Mouse (Mus musculus): ENCODE data around the gene Ubl7.

The Ubl7 gene

DNA sequence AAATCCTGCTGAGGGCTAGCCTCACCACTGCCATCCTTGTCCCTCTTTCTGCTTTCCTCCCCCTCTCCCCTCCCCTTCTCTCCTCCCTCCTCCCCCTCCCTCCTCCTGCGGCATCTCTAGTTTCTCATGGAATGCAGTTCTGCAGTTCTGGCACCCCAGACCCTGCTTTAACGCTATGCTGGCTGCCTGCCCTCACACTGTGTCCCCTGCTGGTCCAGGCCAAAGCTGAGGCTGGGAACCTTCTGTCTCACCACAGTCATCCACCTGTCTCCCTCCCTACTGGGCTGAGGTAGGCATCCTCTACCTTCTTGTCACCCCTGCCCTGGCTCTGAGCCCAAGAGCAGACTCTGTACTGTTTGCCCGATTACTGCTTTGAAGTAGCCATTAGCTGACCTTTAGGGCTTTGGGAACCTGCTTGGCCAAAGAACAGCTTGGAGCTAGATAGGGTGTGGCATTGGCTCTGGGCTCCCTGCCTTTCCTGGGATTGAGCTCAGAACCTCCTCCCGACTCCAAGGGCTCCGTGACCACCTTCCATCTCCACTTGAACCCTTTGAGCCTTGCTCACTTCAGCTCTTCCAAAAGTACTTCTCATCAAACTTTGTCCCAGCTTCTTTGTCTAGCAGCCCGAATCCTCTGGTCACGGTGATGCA, 36.7 kb downstream of the Ubl7 start:
- in situ Hi-C loops (cut with MboI, MseI), result no loop called here

DNA sequence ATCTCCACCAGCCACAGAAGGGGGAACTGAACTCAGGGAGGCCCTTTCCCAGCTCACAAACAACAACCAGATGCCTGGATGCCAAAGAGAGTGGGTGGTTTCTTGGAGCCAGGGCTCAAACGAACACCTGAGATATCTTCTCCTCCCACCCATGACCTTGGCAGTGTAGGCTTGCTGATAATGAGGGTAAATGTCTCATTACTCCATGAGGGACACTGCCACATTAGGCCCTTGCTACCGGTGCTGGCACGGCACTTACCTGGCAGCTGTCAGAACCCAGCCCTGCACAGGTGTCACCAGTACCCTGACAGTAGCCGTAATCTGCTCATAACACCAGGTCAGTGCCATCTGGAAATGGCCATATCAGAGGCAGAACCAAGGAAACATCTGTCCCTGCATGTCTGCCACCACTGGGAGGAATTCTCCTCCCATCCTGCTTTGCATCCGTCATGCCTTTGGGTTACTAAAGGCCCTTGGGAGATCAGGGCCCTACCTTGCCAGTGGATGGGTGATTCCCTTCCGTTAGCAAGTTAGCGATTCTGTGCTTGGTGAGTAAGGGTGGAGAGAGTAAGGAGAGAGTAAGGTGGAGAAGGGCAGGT, 37.7 kb downstream of the Ubl7 start:
- in situ Hi-C loops (cut with MboI, MseI), result no loop called here

DNA sequence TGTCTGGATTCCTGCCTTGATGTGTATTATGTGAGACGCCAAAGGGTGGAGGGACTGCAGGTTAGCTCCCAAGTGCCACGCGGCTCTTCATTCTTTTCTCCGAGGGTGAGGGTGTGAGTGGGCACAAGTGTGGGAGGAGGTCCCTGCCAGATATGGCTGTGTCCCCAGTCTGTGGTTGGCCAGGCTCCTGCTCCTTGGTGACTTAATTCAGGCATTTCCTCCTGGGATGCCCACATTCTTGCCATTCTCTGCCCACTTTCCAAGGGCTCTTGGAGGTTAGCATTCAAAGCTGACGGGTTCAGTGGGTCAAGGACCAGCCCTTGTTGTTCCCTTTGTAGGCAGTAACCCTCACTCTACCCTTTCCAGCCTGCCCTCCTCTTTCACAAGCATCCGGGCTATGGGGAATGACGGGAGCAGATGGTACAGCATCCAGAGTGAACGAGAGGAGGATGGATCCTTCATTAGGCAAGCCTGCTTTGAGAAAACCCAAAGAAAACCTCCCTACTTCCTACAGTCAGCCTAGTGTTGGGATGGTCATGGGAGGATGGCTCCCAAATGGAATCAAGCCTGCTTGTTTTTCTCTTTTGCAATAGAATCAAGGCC, 38.4 kb downstream of the Ubl7 start:
- in situ Hi-C loops (cut with MboI, MseI), result no loop called here

- in situ Hi-C loops (cut with MboI, MseI), result no loop called here
These were observed 39.1 kb downstream of the Ubl7 start for GRCm38 (mm10) chr9:57949879-57950278.

DNA sequence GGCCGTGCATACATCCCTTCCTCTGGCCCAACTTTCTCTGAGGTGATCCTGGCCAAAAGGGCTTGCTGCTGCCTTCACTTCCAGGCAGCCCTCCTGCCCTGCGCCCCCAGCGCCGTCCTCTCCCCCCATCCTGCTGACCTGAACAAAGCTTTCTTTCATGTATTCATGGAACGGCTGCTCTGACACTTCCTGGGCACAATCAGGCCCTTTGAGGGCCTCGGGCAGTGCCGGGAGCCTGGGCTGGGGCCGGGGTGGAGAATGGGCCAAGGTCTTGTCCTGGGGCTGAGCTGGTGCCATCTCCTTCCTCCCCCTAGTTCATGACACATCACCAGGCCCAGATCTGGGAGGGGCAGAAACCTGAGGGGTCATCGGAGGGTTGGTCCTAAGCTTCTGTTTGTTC, 39.7 kb downstream of the Ubl7 start:
- in situ Hi-C loops (cut with MboI, MseI), result no loop called here

DNA sequence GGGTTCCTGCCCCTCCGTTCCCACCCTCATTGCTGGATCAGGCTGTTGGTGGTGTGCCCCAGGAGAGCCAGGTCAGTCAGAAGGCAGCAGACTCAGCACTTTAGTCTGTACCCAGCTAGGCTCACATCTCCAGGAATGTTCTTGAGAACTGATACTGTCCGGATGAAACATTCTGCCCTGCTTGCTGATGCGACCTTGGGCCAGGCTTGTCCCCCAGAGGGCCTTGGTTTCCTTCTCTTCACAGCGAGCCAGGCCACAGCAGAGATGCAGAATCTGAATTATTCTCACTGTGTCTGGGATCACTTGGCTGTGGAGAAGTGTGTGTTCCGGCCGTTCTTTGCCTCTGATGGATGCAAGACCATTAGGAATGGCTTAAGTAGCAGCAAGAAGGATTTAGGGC, 41.2 kb downstream of the Ubl7 start:
- in situ Hi-C loops (cut with MboI, MseI), result no loop called here

DNA sequence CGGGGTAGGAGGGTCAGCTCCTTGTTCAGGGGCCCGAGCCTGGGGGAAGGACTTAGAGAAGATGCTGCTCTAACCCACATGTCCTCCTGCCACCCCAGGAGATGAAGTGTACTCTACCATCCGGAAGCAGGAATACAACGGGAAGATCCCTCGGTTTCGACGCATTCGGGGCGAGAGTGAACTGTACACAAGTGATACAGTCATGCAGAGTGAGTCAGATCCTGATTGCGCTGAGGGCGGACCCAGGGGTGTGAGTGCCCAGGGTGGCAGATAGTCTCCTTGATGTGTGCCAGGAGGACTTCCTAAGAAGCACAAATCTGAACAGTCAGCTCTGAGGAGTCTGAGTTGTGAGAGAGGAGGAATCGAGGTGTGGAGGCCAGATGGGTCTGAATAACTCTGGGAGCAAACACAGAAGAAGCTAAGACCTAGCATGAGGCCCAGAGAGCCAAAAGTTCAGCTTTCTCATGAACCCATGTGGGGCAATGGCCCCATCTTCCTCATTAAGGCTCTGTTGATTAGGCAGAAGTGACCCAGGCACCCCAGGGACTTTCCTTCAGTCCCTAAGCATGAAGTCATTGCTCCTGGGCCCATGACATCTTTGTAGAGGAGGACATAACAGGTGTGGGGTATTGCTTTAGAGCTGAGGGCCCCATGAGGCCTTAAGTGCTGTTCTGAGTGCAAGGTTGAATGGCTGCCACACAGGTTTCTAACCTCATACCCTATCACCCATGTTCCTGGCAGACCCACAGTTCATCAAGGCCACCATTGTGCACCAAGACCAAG, 44.4 kb downstream of the Ubl7 start:
- in situ Hi-C loops (cut with MboI, MseI), result no loop called here

DNA sequence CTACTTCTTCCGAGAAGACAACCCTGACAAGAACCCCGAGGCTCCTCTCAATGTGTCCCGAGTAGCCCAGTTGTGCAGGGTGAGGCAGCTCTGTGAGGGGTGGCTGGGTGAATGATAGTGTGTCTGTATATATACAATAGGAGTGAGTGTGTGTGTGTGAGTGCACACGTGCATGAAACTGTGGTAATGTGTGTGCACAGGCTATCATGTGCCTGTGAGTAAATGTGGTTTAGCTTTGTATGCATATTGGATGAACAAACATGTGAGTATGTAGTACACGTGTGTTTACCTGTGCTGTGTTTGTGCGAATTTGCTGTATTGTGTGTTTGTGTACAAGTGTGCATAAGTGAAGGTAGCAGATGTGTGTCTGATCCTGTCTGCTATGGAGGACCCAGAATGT, 45.0 kb downstream of the Ubl7 start:
- in situ Hi-C loops (cut with MboI, MseI), result no loop called here

DNA sequence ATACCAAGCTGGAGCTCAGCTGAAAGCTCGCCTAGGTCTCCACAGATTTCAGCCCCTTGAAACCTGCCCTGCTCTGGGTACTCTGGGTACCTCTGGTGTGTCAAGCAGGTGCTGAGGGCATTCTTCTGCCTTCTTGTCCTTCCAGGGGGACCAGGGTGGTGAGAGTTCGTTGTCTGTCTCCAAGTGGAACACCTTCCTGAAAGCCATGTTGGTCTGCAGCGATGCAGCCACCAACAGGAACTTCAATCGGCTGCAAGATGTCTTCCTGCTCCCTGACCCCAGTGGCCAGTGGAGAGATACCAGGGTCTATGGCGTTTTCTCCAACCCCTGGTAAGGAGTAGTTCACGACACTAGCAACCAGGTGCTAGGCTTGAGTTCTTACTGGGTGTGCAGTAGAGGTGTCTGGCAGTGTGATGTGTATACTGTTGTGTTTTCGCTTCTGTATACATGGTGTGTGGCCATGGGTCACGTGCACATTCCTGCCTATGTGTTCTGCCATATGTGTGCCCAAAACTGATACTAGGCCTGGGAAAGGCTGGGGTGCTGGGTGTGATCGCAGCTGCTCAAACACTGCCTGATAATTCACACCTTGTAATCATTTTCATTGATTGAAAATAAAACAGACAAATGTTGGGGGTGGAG, 45.5 kb downstream of the Ubl7 start:
- in situ Hi-C loops (cut with MboI, MseI), result no loop called here

DNA sequence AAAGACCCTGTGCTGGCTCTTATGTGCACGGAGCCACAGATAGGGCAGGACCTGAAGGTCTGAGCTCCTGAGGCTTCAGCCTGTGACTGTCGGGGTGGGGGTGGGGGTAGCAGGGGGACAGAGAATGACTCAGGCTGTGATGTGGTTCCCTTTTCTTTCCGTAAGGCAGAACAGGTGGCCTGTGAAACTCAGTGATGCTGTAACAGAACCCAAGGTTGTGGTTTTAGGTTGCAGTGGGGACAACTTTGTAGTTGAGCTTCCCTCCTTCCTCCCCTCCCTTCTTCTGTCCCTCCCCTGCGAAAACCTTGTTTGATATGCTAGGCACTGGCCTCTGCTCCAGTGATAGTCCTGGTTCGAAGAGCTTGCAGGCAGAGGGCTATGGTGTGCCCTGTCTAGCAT, 46.1 kb downstream of the Ubl7 start:
- in situ Hi-C loops (cut with MboI, MseI), result no loop called here

DNA sequence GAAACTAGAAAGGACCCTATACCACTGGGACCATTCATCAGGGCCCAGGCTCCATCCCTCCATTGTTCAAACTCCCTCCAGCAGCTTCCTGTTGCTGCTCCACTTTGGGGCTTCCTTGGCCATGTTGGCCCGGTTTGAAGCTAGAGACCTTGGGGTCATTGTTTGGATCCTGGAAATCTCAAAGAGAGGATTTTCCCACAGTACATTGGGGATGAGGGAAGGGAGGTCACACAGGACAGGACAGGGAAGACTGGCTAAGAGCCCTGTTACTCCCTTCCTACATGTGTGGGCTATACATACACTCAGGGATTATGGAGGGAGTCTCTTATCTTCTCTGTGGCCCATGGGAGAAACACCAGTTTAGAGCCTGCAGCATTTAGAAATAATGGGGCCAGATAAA, 47.8 kb downstream of the Ubl7 start:
- in situ Hi-C loops (cut with MboI, MseI), result no loop called here

- in situ Hi-C loops (cut with MboI, MseI), result no loop called here
These were observed 48.6 kb downstream of the Ubl7 start for GRCm38 (mm10) chr9:57959399-57959798.

GRCm38 (mm10) chr9:57959886-57960866, 49.4 kb downstream of the Ubl7 start:
- in situ Hi-C loops (cut with MboI, MseI), result no loop called here

GRCm38 (mm10) chr9:57961226-57961625, 50.4 kb downstream of the Ubl7 start:
- in situ Hi-C loops (cut with MboI, MseI), result no loop called here

DNA sequence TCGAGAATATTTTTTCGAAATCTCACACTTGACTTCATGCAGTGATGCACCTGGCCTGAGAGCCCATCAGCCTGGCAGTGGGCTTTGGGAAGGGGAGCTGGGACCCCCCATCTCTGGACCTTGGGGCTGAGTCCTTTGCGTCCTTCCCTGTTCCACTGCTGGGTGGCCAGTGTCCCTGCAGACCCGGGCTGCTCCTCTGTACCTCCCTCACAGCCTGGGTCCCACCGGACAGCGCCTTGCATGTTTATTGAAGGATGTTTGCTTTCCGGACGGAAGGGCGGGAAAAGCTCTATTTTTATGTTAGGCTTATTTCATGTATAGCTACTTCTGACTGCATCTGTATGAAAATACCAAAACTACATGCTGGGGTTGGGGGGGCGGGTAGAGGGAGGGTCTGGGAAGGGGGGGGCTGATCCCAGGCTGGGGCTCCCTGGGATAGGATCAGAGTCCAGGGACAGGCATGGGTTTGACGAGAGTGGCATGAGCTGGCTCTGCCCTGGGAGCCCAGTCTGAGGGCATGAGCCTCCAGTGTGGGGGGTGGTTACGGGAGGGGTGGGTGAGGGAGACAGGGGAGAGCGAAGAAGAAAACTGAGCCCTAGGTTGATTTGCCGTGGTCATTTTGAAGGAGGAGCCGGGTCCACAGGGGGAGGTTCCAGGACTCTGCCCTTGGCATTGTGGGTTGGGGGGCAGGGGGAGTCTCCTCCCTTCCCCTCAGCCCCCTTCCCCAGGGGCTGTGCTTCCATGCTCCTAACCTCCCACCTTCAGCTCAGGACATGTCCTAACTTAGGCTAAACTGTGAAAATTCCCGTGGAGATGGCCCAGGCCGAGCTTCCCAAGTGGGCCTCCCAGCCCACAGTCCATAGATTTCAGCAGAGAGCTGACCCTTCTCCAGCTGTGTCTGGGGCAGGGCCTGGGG, 51.3 kb downstream of the Ubl7 start:
- in situ Hi-C loops (cut with MboI, MseI), result no loop called here

- in situ Hi-C loops (cut with MboI, MseI), result no loop called here
These were observed 52.6 kb downstream of the Ubl7 start for GRCm38 (mm10) chr9:57963249-57963997.

- in situ Hi-C loops (cut with MboI, MseI), result no loop called here
These were observed 53.2 kb downstream of the Ubl7 start for GRCm38 (mm10) chr9:57963998-57964395.

DNA sequence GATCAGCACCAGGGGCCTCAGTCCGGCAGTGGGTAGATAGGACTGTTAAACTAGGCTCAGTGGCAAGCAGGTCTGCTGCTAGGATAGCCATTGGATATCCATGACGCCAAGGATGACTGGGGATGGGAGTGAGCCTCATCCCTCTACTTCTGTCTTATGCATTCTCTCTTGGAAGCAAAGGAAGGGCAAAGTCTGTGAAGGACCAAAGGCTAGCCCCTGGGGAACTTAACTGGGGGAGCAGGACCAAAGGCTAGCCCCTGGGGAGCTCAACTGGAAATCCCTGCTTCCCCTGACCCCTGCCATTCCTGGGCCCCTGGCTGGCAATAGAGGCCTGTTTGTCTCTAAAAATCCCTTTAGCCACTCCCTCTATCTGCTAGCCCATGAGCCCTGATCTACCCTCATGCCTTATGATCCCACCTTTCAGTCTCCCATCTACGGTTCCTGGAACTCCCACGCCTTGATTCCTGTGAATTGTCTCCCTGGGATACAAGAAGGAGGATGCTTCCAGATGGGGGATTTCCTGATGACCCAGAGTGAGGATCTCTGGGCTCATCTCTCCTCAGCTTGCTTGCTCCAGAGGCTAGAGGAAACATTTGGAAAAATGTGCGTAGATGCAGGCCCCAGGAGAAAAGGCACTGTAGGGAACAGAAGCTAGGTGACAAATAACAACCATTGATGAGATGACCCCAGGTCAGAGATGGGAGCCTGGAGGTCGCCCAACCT, 53.9 kb downstream of the Ubl7 start:
- in situ Hi-C loops (cut with MboI, MseI), result no loop called here

Measured in regulatory T cell (primary cell).